Mouse (Mus musculus) frontal cortex, postnatal 36 days (tissue): ENCODE measurements at regions not wholly inside any gene's neighbourhood (a gene's known extent, or its start where the extent isn't known, plus 50 kb on each side); places are given as distances from the start of the nearest gene placed in this dataset.
"Not testable (repeated sequence)": the region's sequence is repeated elsewhere in the genome, so short reads cannot be mapped to it uniquely, and the experiment has no call there.

Source experiments
- DNase-seq, 2 experiments: peaks; one replicate each; pipeline ENCODE4 v3.0.0; 2022; ENCODE audit warnings: low spot score in 2 of 2

DNA sequence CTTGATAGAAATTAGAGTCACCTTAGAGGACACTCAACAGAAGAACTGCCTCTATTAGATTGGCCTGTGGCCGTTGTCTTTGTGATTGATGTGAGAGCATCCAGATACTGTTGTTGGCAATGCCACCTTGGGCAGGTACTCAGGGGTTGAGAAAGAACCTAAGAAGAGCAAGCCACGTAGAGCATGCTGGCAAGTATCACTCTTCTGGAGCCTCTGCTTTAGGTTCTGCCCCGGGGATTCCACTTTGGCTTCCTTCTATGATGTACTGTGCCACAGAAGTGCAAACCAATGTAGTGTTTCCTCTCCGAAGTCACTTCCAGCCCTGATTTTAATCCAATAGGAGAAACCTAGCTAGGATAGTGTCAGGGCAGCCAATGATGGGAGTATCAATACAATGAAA is 98.3 kb upstream of the Fam84a start:
- no peak for DNase-seq

DNA sequence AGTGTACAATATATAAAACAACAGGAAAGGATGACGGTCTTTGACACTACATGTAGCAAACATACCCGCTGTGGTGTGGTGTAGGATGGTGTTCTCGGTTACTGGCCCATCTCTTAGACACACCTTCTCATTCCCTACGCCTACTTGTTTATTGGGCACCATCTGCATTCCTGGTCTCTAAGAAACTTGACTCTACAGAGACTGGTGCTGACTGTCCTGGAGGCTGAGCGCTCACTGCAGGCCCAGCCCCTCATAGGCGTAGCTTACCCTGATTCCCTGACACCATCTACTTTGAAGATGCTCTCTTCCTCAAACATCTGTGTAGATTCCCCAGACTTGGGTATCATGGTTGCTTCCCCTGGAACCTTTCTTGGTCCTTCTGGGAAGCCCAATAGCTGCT is 90.9 kb upstream of the Fam84a start:
- not testable (repeated sequence) for DNase-seq

- peak; percentile 18 to 26 for DNase-seq
Observed at GRCm38 (mm10) chr12:14237699-14238098, 85.8 kb upstream of the Fam84a start.

GRCm38 (mm10) chr12:14235351-14235750 is 83.5 kb upstream of the Fam84a start:
- peak in 1 of 2 experiments; percentile 42 for DNase-seq

DNA sequence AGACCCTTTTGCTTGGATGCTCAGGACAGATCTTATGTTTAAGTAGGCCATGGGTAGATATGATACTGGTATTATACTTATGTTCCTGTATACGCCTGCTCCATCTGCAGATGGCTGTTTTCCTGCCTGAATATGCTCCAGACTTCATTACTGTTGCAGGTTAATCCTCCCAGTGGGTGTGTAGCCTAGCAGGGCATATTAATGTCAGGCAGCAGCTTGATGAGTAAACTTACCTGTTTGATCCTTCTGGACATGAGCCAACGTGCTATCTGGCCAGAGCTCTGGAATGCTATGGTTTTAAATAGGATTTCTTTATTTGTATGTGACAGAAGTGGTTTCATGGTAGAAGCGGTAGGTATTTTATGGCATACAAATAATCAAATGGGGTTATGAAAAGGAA is 60.8 kb upstream of the Fam84a start:
- no peak for DNase-seq

DNA sequence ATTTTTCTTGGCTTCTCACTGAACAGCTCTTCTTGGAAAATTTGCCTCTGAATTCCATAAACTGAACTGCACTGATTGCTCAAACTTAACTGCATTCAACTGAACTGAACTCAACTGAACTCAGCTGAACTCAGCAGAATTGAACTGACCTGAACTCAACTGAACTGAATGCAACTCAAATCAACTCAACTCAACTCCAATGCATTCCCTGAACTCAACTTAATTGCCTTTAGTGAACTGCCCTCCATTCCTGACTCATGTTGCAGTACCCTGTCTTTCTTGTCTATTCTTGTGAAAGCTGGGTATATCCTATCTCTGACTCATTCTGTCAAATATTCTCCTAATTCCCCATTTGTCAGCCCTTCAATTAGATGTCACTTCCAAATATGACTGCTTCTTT is 58.0 kb upstream of the Fam84a start:
- no peak for DNase-seq

GRCm38 (mm10) chr12:14207288-14207687 is 55.4 kb upstream of the Fam84a start:
- no peak for DNase-seq

GRCm38 (mm10) chr12:14204491-14204890 is 52.6 kb upstream of the Fam84a start:
- DNase-seq = no peak
